Mouse (Mus musculus) ovary, postnatal 14 days (tissue): Measurements from ENCODE around the gene Sav1.

Source experiments
- DNase-seq: peaks from one replicate; pipeline ENCODE4 v3.0.0; 2022; ENCODE audit warnings: low spot score

Gene Sav1

DNA sequence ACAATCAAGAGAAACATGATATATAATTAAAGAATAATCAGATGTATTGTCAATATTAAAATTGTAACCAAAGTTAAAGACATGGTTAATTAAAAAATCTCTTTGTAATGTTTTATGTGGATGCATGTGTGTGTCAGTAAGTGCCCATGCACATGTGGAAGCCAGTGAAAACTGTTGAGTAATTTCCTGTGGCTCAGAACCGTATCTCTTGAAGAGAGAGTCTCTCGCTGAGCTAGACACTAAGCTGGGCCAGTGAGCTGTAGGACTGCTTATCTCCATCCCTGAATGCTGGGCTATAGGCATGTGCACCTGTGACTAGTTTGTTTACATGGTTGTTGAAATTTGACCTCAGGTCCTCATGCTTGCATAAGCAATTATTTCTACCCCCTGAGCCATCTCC lies 29.4 kb downstream of the Sav1 start:
- no peak for DNase-seq

DNA sequence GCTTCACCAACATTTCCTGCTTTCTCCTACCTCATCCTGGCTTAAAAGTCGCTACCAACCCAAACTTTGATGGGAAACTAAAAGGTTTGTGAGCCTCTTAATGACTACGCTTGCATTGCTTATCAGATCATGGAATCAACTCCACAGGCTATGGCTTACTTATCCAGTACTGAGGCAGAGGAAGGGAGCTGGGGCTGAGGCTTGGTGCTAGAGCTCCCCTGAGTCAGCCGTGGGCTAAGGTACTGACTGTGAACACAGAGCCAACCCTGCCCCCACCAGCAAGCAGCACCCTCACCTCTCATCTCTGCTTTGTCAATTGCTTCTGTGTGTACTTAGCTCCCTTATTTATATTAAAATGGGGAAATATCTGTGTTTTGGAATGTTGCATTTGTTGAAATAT lies 39.3 kb downstream of the Sav1 start:
- DNase-seq: no peak

DNA sequence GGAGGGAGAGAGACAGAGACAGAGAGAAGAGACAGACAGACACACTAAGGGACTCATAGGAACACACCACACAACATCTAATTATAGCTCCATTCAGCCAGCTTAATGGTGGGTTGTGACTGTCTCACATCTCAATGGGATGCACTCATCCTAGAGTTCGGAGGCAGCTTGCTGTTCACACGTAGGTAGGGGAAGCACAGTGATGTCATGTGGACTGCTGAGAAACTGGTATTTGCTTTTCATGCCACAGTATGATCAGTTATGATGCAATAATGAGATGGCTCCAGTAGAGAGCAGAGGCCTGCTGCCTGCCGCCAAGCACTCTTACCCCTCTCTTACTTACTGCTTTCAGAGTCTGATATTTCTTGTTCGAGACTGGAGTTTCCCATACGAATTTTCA lies 40.9 kb downstream of the Sav1 start:
- no peak for DNase-seq

DNA sequence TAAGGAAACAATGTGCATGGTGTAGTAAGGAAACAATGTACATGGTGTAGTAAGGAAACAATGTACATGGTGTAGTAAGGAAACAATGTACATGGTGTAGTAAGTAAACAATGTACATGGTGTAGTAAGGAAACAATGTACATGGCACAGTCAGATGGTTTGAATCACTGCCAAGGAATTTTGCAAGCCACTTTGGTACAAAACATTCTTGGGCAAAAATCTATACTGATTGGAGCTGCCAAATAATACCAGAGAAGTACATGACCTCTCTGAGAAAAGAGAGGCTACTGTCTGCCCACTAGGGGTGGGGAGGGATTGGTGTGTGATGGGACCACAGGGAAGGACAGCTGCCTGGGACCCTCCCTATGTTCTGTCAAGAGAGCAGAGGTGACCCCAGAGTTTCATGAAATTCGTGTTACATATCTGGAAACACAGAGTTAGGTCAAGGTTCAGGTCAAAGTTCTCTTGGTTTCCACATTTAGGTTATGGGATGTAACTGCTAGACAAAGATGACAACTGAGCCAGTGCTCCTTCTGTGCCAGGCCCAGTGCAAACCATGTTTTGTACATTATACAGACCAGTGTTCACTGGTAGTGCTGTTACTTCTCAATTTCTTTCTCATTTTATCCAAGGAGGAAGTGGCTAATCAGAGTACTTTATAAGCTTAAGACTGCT lies 45.0 kb downstream of the Sav1 start:
- no peak for DNase-seq

DNA sequence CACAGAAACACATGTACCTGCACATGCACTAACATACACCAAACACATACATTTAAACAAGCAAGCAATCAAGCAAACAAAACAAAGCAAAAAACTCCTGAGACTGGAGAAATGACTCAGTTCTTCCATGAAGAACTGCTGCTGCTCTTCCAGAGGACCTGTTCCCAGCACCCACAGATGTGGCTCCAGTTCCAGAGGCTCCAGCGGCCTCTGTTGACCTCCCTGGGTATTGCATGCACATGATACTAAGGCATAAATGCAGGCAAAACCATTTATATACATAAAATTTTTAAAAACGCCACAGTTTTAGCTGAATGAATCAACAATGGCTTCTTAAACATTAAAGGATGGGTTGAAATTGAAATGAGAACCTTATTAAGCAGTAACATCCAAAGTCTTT lies 47.5 kb downstream of the Sav1 start:
- DNase-seq: no peak

DNA sequence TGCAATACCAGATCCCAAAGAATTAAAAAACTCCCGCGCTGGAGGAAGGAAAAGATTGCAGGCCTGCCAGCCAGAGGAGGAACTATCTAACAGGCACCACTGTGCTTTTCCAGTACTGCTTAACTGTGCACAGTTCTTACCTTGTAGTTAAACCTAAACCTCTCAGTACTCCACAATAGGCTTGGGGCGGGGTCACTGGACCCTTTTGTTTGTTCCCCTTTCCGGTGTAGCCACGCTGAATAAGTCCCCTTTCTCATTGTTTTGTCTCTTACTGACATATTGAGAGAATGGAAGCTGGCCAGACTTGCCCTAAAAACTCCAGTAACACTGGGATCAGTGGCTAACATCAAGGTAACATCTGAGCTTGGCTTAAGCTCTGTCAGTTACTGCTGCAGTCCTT lies 49.1 kb downstream of the Sav1 start:
- DNase-seq: no peak

DNA sequence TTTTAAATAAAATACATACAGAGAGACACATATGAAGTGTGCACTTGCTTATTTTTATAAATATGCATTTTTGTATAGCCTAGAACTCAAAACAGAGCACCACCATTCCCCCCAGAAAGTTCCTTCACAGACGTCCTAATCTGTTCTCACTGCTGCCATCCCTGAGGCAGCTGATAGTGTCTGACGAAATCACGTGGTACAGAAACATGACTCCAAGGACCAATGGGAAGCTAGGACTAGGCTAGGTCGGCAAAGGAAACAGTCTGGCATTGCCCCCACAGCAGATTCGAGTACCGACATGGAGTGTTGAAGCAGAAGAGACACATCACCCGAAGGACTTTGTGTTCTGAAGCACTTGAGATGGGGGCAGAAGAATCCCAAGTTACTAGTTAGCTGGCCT lies 60.1 kb downstream of the Sav1 start:
- DNase-seq: no peak

DNA sequence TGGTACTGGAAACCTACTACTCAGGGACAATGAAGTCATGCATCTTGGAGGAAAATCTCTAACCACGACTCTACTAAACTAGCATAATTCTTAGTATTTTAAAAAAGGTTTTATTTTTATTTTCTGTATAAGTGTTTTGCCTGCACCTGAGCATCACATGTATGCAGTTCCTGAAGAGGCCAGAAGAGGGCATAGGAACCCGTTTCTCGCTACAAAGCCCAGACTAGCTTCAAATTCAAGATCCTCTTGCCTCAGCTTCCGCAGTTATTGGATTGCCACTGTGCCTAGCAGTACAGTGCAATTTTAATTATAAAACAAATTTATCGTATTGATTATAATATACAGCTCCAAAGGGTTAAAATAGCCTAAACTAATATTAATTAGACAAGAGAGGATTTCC lies 62.8 kb downstream of the Sav1 start:
- DNase-seq: no peak

DNA sequence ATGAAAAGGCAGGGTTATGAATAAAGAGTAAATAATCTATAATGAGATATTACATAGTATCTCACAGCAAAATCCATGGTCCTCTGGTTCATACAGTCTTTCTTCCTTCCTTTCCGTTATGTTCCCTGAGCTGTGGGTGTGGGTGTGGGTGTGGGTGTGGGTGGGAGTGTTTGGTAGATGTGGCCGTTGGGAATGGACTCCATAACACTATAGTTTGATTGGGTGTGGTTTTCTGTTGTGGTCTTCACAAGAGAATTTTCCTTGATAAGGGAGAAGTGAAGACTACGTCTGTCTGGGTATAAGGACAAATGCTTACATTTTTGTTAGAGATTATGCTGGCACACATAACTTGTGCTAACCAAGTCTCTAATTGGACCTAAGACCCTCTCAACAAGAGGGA lies 63.2 kb downstream of the Sav1 start:
- DNase-seq: no peak

DNA sequence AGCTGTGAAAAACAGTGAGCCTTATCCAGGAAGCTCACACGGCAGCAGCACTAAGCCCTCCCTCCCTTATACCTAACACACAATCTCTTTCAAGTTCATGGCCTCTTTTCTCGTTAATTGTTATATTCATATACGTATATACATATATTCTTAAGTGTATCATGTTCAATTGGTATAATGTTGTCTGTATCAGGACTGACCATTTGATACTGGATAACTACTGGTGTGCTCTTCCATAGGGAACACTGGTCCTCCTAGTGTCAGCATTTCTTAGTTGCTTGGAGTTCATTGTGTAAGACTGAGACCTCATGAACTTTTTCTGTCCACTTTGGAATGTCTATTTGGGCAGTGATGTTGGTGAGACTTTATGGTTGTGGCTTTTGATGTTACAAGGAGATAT lies 63.7 kb downstream of the Sav1 start:
- DNase-seq: no peak

DNA sequence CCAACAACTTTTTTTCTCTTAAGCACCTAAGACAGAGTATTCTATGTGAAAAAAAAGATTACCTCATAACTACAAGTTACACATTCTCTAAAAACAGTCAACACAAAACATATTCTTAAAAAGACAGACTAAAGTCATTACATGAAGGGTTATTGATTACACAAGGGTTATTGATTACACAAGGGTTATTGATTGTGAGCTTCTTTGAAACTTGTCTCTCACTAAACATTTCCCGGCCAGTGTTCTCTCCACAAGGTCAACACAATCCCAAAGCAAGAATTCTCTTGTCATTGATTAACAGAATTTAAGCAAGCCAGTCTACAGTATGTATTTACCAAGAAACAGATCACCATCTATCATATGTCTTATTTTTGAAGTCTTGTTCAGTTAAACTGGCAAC lies 64.7 kb downstream of the Sav1 start:
- DNase-seq: no peak

DNA sequence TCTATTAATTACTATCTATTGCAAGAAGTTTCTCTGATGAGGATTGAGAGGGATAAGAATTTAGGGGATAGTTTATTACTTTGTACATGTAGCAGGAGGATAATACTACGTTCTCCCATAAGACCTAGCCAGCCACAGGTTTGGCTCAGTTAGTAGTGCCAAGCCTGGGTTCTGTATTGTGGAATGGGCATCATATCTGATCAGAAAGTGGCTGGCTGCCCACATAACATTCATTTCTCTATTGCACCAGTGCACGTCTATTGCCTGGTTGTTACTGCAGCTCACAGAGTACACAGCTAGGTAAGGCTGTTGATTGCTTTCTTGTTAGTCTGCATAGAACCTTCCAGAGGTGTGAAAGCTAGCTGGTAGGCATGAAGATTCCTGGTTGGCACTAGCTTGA lies 68.9 kb downstream of the Sav1 start:
- no peak for DNase-seq
